Mouse (Mus musculus): ENCODE data around the gene Rhd.

Gene Rhd

GRCm38 (mm10) chr4:134937240-134938176 lies 73.2 kb downstream of the Rhd start:
- peak; percentile 70 for DNase-seq

- DNase-seq, result no peak
These were observed 75.6 kb downstream of the Rhd start for GRCm38 (mm10) chr4:134939900-134940299.

- DNase-seq, result no peak
These were observed 79.6 kb downstream of the Rhd start for GRCm38 (mm10) chr4:134943758-134944538.

Measured in kidney, postnatal 10 days (tissue).